Mouse (Mus musculus) midbrain, embryonic 10.5 days (tissue): ENCODE results near the gene Aqp9. TPM values are rescaled to one million over a fixed set of nuclear protein-coding genes. Genes with fewer than 3 reads are reported as not detected.
"Not testable (repeated sequence)": the region's sequence is repeated elsewhere in the genome, so short reads cannot be mapped to it uniquely, and the experiment has no call there.

Source experiments
- DNase-seq: peaks from one replicate; pipeline ENCODE4 v3.0.0-alpha.2; 2017; ENCODE audit warnings: low spot score
- H3K27ac ChIP-seq: fragments of 300-500 bp; sonication (generic); replicated peaks from 2 replicates; pipeline ENCODE4 v1.5.1; 2016; ENCODE audit warnings: mild to moderate bottlenecking
- H3K27me3 ChIP-seq: fragments of 300-500 bp; sonication (generic); 2 replicates; pipeline ENCODE4 v1.6.1; 2016; ENCODE audit warnings: low read depth, mild to moderate bottlenecking; ENCODE audit not compliant: poor library complexity, severe bottlenecking
- H3K36me3 ChIP-seq: fragments of 300-500 bp; sonication (generic); 2 replicates; pipeline ENCODE4 v1.6.1; 2016; ENCODE audit warnings: mild to moderate bottlenecking, moderate library complexity
- H3K4me1 ChIP-seq: fragments of 300-500 bp; sonication (generic); 2 replicates; pipeline ENCODE4 v1.6.1; 2016
- H3K4me3 ChIP-seq: fragments of 300-500 bp; sonication (generic); 2 replicates; pipeline ENCODE4 v1.5.1; 2016; ENCODE audit warnings: mild to moderate bottlenecking, moderate library complexity
- H3K9me3 ChIP-seq: fragments of 300-500 bp; sonication (generic); replicated peaks from 2 replicates; pipeline ENCODE4 v1.6.1; 2016; ENCODE audit warnings: mild to moderate bottlenecking
- WGBS: fragments of 180-500 bp; shearing (Covaris S2); methylation state at CpG from one replicate; pipeline ENCODE4 v1.1.7; 2016; 5-methylcytosine and 5-hydroxymethylcytosine counted together
- polyA plus RNA-seq: library from polyadenylated mRNA; unstranded; fragments of >200 nt; fragmentation: Nextera tagmentation; extraction: Ambion mirVana; gene quantifications from 2 replicates; pipeline ENCODE4 v1.2.1, GENCODE M21; 2016

Aqp9 gene
- polyA plus RNA-seq, 1 experiment from 2014 or later, result 0.14 TPM

GRCm38 (mm10) chr9:71150175-71150574 lies 18.3 kb downstream of the Aqp9 start:
- WGBS, result 85% methylated on average over 4 of the region's 4 CpGs
- no peak overlapping the region for H3K27ac ChIP-seq
- no peaks in the 10 kb centered on the region for H3K36me3 ChIP-seq

GRCm38 (mm10) chr9:71148890-71149289 lies 19.6 kb downstream of the Aqp9 start:
- H3K27ac ChIP-seq, result no peak overlapping the region
- peaks cover 6% of the 10 kb centered on the region; the same call in 1 of the 2 replicates for H3K4me1 ChIP-seq
- H3K4me3 ChIP-seq, result no peak overlapping the region
- no peaks in the 10 kb centered on the region for H3K36me3 ChIP-seq
- no peak for DNase-seq
- H3K9me3 ChIP-seq, result no peaks in the 10 kb centered on the region
- no peaks in the 10 kb centered on the region for H3K27me3 ChIP-seq

More at GRCm38 (mm10) chr9:71150175-71150574, 18.3 kb downstream of the Aqp9 start:
- H3K4me1 ChIP-seq, result peaks cover 6% of the 10 kb centered on the region; the same call in 1 of the 2 replicates
- H3K9me3 ChIP-seq, result no peaks in the 10 kb centered on the region
- H3K27me3 ChIP-seq, result no peaks in the 10 kb centered on the region
- H3K4me3 ChIP-seq, result no peak overlapping the region
- DNase-seq, result no peak

- 86% methylated on average over 10 of the region's 10 CpGs for WGBS
- Histone ChIP-seq H3K36me3 (no peaks in the 10 kb centered on the region), H3K27ac (no peak overlapping the region)
These were observed 22.3 kb downstream of the Aqp9 start for GRCm38 (mm10) chr9:71146210-71146609.

GRCm38 (mm10) chr9:71140205-71140604 lies 28.3 kb downstream of the Aqp9 start:
- Histone ChIP-seq H3K4me1 (no peaks in the 10 kb centered on the region), H3K4me3 (no peak overlapping the region), H3K27me3 (no peaks in the 10 kb centered on the region), H3K36me3 (no peaks in the 10 kb centered on the region), H3K9me3 (no peaks in the 10 kb centered on the region), H3K27ac (no peak overlapping the region)
- WGBS, result 91% methylated on average over 8 of the region's 8 CpGs
- DNase-seq, result no peak

More at GRCm38 (mm10) chr9:71146210-71146609, 22.3 kb downstream of the Aqp9 start:
- no peaks in the 10 kb centered on the region for H3K9me3 ChIP-seq
- H3K27me3 ChIP-seq, result no peaks in the 10 kb centered on the region
- peaks cover under 1% of the 10 kb centered on the region; the same call in 1 of the 2 replicates for H3K4me1 ChIP-seq
- no peak overlapping the region for H3K4me3 ChIP-seq
- DNase-seq, result no peak

- WGBS, result 91% methylated on average over 2 of the region's 2 CpGs
- Histone ChIP-seq H3K27ac (no peak overlapping the region), H3K4me3 (no peak overlapping the region), H3K9me3 (no peaks in the 10 kb centered on the region), H3K36me3 (no peaks in the 10 kb centered on the region), H3K27me3 (no peaks in the 10 kb centered on the region), H3K4me1 (no peaks in the 10 kb centered on the region)
- no peak for DNase-seq
These were observed 29.5 kb downstream of the Aqp9 start for GRCm38 (mm10) chr9:71138936-71139335.

GRCm38 (mm10) chr9:71137267-71137945 lies 31.1 kb downstream of the Aqp9 start:
- Histone ChIP-seq H3K36me3 (no peaks in the 10 kb centered on the region), H3K27ac (no peak overlapping the region), H3K9me3 (no peaks in the 10 kb centered on the region), H3K4me3 (no peak overlapping the region), H3K4me1 (no peaks in the 10 kb centered on the region), H3K27me3 (no peaks in the 10 kb centered on the region)
- no peak for DNase-seq
- 82% methylated on average over 6 of the region's 6 CpGs for WGBS

GRCm38 (mm10) chr9:71135073-71135472 lies 33.4 kb downstream of the Aqp9 start:
- 75% methylated on average over 5 of the region's 5 CpGs for WGBS
- no peak overlapping the region for H3K27ac ChIP-seq
- H3K4me3 ChIP-seq, result no peak overlapping the region
- H3K27me3 ChIP-seq, result no peaks in the 10 kb centered on the region
- H3K4me1 ChIP-seq, result no peaks in the 10 kb centered on the region
- H3K36me3 ChIP-seq, result no peaks in the 10 kb centered on the region
- DNase-seq, result no peak
- no peaks in the 10 kb centered on the region for H3K9me3 ChIP-seq

GRCm38 (mm10) chr9:71133190-71133589 lies 35.3 kb downstream of the Aqp9 start:
- WGBS, result 89% methylated on average over 5 of the region's 5 CpGs
- no peak overlapping the region for H3K27ac ChIP-seq
- H3K4me1 ChIP-seq, result no peaks in the 10 kb centered on the region
- no peak for DNase-seq
- H3K4me3 ChIP-seq, result no peak overlapping the region
- H3K36me3 ChIP-seq, result no peaks in the 10 kb centered on the region
- no peaks in the 10 kb centered on the region for H3K9me3 ChIP-seq
- H3K27me3 ChIP-seq, result no peaks in the 10 kb centered on the region

- no peak for DNase-seq
- WGBS, result 84% methylated on average over 5 of the region's 5 CpGs
- H3K36me3 ChIP-seq, result no peaks in the 10 kb centered on the region
- H3K27me3 ChIP-seq, result no peaks in the 10 kb centered on the region
- H3K27ac ChIP-seq, result no peak overlapping the region
- no peaks in the 10 kb centered on the region for H3K9me3 ChIP-seq
- no peak overlapping the region for H3K4me3 ChIP-seq
- H3K4me1 ChIP-seq, result no peaks in the 10 kb centered on the region
These were observed 36.7 kb downstream of the Aqp9 start for GRCm38 (mm10) chr9:71131822-71132221.

GRCm38 (mm10) chr9:71128911-71129310 lies 39.6 kb downstream of the Aqp9 start:
- Histone ChIP-seq H3K4me1 (no peaks in the 10 kb centered on the region), H3K27me3 (no peaks in the 10 kb centered on the region), H3K27ac (no peak overlapping the region), H3K9me3 (no peaks in the 10 kb centered on the region), H3K36me3 (no peaks in the 10 kb centered on the region), H3K4me3 (no peak overlapping the region)
- peak; percentile 34 for DNase-seq
- 76% methylated on average over 5 of the region's 5 CpGs for WGBS

GRCm38 (mm10) chr9:71126205-71126604 lies 42.3 kb downstream of the Aqp9 start:
- 37% methylated on average over 2 of the region's 2 CpGs for WGBS
- DNase-seq, result no peak
- Histone ChIP-seq H3K27ac (no peak overlapping the region), H3K36me3 (no peaks in the 10 kb centered on the region), H3K27me3 (no peaks in the 10 kb centered on the region), H3K4me3 (no peak overlapping the region), H3K4me1 (no peaks in the 10 kb centered on the region), H3K9me3 (no peaks in the 10 kb centered on the region)

- not testable (repeated sequence) for H3K36me3 ChIP-seq, DNase-seq, H3K9me3 ChIP-seq, H3K4me1 ChIP-seq, H3K27me3 ChIP-seq, H3K4me3 ChIP-seq, H3K27ac ChIP-seq
- WGBS, result 85% methylated on average over 7 of the region's 8 CpGs
These were observed 45.4 kb downstream of the Aqp9 start for GRCm38 (mm10) chr9:71123095-71123494.

GRCm38 (mm10) chr9:71120924-71121323 lies 47.6 kb downstream of the Aqp9 start:
- no peaks in the 10 kb centered on the region for H3K27me3 ChIP-seq
- DNase-seq, result no peak
- H3K4me1 ChIP-seq, result no peaks in the 10 kb centered on the region
- H3K27ac ChIP-seq, result no peak overlapping the region
- no peak overlapping the region for H3K4me3 ChIP-seq
- 89% methylated on average over 9 of the region's 9 CpGs for WGBS
- no peaks in the 10 kb centered on the region for H3K9me3 ChIP-seq
- H3K36me3 ChIP-seq, result no peaks in the 10 kb centered on the region
